Mouse (Mus musculus) lung, adult 2 months (tissue): ENCODE results near the gene Lsp1. TPM values are rescaled to one million over a fixed set of nuclear protein-coding genes. Genes with fewer than 3 reads are reported as not detected.

Experiments used
- DNase-seq: peaks from one replicate; pipeline ENCODE4 v3.0.0; 2022
- H3K4me1 ChIP-seq: fragments of 200-500 bp; 2 replicates; pipeline ENCODE4 v1.6.1; 2011; ENCODE audit warnings: low read length; ENCODE audit not compliant: control insufficient read depth, insufficient read depth
- H3K4me3 ChIP-seq: fragments of 200-500 bp; replicated peaks from 2 replicates; pipeline ENCODE3; 2011; ENCODE audit warnings: low read depth, mild to moderate bottlenecking, control low read depth, low read length; ENCODE audit errors: extremely low read depth
- CTCF ChIP-seq: fragments of 200-500 bp; IDR thresholded peaks from 2 replicates; pipeline ENCODE4 v1.5.1; 2011; ENCODE audit warnings: mild to moderate bottlenecking, low read length, control low read depth; ENCODE audit not compliant: insufficient read depth
- POLR2A ChIP-seq: fragments of 200-500 bp; IDR thresholded peaks from 2 replicates; pipeline ENCODE4 v1.6.1; 2011; ENCODE audit warnings: low read depth, mild to moderate bottlenecking, control low read depth, low read length, borderline replicate concordance; ENCODE audit errors: extremely low read depth
- WGBS: fragments of 180-500 bp; shearing (Covaris S2); methylation state at CpG from one replicate; pipeline ENCODE4 v1.1.7; 2018; 5-methylcytosine and 5-hydroxymethylcytosine counted together
- polyA plus RNA-seq: library from polyadenylated mRNA; depleted of rRNA; stranded (reverse); fragments of >200 nt; gene quantifications from 2 replicates; pipeline ENCODE4 v1.2.3, GENCODE M21; 2012

Gene Lsp1
- polyA plus RNA-seq, 1 experiment = 188 TPM

DNA sequence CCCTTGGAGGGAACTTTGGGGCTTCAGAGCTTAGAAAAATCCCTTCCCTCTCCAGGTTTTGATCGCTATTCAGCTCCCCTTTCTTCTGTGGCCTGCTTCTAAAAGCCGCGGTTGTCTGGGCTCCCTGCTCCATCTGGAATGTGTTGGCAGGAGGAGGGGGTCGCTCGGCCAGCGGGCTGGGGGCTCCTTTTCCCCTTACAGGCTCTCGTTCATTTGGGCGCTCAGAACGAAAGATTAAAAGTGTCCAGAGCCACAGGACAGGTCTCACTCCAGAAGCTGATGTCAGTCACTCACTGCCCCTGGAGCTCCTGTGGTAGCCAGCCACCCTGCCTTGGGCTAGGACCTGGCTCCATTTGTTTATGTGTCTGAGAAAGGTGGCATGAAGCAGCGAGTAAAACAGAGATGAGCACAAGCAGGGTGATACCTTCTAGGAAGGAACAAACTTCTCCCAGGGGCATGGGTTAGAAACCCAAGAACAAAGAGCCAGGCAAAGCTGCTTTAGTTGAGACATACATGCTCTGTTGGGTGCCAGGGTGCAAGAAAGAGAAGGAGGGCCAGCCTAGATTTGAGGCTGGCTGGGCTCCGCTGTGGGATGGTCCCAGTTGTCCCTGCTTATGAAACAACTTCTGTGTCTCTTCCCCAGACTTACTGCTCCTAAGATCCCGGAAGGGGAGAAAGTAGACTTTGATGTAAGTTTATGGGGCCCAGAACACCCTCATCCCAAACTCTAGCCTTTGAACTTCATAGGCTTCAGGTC, 49.6 kb downstream of the Lsp1 start:
- H3K4me1 ChIP-seq = no peaks in the 10 kb centered on the region
- H3K4me3 ChIP-seq = no peak overlapping the region
- no peak for DNase-seq
- 41% methylated on average over 12 of the region's 12 CpGs for WGBS
- no peak for TF ChIP-seq POLR2A
- TF ChIP-seq CTCF = no peak

- DNase-seq = no peak
- no peaks in the 10 kb centered on the region for H3K4me1 ChIP-seq
- no peak overlapping the region for H3K4me3 ChIP-seq
- no peak for TF ChIP-seq POLR2A
- TF ChIP-seq CTCF = no peak
- WGBS = 82% methylated on average over 4 of the region's 4 CpGs
Observed at GRCm38 (mm10) chr7:142514048-142514447, 53.4 kb downstream of the Lsp1 start.

DNA sequence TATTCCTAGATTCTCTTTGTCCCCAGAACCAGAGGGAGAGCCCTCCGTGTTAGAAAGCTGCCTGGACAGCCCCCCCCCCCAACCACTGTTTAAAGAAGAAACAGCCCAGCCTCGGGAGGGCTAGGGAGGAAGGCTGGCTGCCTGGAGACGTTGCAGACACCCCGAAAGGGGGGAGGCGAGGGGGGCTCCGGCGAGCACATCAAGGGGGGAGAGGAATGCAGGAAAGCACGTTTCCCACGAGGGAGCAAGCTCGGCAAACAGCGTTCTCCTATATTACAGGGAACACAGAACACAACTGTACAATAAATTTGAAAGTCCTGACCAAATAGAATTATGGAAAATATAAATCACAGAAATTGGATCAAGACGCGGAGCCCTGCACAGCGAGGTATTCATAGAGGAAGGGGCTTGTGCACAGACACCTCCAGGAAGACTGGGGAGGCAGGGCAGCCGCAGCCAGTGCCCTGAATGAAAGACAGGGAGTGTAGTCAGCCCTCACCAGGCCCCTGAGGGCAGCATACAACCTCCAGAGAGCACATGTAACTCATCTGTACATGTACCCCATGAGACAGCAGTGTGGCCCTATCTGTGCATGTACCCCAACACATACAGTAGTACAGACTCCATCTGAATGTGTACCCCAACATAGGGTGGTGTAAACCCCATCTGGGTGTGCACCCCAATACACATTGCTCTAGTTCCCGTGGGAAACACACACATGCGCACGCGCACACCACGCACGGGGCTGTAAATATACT, 55.8 kb downstream of the Lsp1 start:
- DNase-seq = no peak
- 39% methylated on average over 21 of the region's 21 CpGs for WGBS
- Histone ChIP-seq H3K4me1 (no peaks in the 10 kb centered on the region), H3K4me3 (no peak overlapping the region)
- TF ChIP-seq CTCF = no peak
- no peak for TF ChIP-seq POLR2A

GRCm38 (mm10) chr7:142517531-142517930, 56.9 kb downstream of the Lsp1 start:
- TF ChIP-seq POLR2A = no peak
- no peak for TF ChIP-seq CTCF
- no peak for DNase-seq
- WGBS = 52% methylated on average over 3 of the region's 3 CpGs
- Histone ChIP-seq H3K4me1 (no peaks in the 10 kb centered on the region), H3K4me3 (no peak overlapping the region)

DNA sequence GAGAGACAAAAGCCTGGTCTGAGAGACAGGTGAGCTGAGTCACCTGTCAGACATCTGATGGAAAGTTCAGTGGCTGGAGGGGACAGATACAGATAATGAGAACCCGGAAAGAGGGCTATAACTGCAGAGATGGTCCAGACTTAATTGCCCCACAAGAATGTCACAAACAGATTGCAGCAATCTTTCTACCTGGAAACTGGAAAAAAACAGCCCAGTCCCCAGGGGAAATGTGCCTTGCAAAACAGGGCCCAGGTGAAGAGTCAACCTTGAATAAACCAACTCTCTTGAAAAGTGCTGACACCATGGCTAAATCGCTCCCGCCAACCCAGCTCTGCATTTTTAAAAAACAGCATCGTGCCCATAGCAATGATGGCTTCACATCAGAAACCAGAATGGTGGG, 59.7 kb downstream of the Lsp1 start:
- Histone ChIP-seq H3K4me3 (no peak overlapping the region), H3K4me1 (no peaks in the 10 kb centered on the region)
- TF ChIP-seq CTCF = no peak
- TF ChIP-seq POLR2A = no peak
- DNase-seq = no peak
- WGBS = 89% methylated on average over 4 of the region's 4 CpGs

- whole genome bisulfite sequencing = 38% methylated on average over 4 of the region's 4 CpGs
- Histone ChIP-seq H3K4me1 (no peaks in the 10 kb centered on the region), H3K4me3 (no peak overlapping the region)
- peak; percentile 19 for DNase-seq
- TF ChIP-seq CTCF (peak; percentile 50), POLR2A (no peak)
Observed at GRCm38 (mm10) chr7:142522352-142522751, 61.7 kb downstream of the Lsp1 start.

DNA sequence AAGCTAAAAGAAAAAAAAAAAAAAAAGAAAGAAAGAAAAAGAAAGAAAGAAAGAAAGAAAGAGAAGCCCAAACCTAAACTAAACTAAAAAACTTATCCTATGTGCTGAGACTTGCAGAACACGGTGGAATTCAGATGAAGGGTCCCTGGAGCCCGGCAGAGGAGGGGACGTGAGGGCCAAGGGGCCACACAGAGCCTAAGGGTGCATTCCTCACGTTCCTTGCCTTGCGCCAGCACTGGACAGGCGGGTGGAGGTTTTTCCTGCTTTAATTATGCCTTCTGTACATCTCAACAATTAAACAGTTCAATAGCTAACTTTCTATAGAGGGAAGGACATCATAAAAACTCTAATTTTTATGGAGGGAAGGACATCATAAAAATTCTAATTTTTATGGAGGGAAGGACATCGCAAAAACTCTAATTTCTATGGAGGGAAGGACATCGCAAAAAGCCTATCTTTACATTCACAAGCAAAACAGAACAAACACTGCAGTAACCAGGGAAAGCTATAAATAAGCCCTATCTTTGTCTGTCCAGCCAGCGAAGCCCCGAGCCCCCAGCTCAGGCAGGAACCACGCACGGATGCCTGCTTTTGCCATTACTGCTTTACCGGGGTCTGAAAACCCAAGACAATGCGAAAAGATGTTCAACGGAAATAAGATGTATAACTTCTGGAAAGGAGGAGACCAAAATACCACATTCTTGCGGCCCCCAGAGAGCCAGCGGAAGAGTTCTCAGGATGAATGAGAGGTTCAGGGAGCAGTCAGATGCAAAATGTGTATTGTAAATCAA, 62.8 kb downstream of the Lsp1 start:
- TF ChIP-seq POLR2A (no peak), CTCF (no peak)
- Histone ChIP-seq H3K4me3 (no peak overlapping the region), H3K4me1 (no peaks in the 10 kb centered on the region)
- no peak for DNase-seq
- WGBS = 60% methylated on average over 17 of the region's 17 CpGs

DNA sequence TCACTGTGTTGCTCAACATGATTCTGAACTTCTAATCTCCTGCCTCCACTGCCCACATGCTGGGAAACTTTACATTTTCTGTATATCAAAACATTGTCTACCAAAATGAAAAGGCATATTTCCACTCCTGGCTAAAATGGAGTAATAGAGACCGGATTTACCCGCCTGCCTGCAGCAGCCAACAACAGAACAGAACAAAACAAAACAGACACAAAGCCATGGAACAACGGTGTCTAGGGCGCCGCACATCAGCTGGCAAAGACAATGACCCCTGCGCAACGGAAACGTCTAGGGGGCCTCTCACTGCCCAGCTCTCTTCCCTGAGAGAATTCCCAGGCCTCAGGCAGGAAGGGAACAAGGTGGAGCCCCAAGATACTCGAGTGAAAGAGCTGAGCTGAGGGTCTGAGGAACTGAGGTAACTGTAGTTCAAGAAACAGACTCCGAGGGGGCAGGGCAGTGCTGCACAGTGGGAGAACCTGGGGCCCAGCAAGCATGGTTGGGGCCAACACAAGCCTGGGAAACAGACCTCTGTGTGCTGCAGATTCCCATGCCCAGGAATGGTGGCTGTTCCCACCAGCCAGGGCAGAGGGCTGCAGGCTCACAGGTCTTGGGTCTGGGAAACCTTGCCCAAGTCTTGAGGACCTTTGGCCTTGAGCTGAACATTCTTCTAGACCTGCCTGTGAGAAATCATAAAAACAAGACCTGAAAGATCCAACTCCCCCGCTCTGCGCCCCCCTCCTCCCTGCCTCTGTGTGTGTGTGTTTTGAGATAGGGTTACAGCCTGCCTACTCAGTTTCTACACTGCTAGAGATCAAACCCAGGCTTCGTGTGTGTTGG, 65.0 kb downstream of the Lsp1 start:
- H3K4me3 ChIP-seq = no peak overlapping the region
- no peaks in the 10 kb centered on the region for H3K4me1 ChIP-seq
- TF ChIP-seq POLR2A = no peak
- no peak for TF ChIP-seq CTCF
- WGBS = 46% methylated on average over 13 of the region's 13 CpGs
- no peak for DNase-seq

- no peak for DNase-seq
- Histone ChIP-seq H3K4me1 (peaks cover 3% of the 10 kb centered on the region; the same call in 1 of the 2 replicates), H3K4me3 (no peak overlapping the region)
- TF ChIP-seq POLR2A (no peak), CTCF (no peak)
- 70% methylated on average over 10 of the region's 10 CpGs for WGBS
Observed at GRCm38 (mm10) chr7:142529350-142529749, 68.7 kb downstream of the Lsp1 start.
